ENCODE assay signal across 7 mouse cellular contexts in the genomic region with DNA sequence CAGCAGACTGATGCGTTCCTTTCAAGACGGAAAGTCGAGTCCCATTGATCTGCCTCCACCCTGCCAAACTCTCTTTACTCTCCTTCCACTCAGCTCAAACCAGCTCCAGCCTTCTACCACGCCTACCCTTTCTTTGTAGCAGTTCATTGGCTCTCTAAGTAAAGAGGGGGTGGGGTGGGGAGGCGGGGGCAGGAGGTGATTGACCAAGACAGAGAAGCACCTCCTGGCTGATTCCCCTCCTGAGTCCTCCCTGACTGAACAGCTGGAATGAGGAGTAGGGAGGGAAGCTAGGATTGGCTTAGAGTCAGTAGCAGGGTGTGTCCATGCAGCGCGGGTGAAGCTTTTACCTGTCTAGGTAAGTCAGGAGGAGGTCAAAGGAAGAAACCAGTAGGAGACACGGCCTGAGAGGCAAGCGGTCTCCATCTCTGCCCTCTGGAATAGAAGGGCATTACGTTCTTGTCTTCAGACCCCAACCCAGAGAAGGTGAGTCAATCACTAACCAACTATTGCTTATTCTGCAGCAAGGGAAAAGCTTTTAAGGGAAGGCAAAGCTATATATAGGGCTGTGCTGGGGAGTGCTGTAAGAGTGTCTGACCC. TPM values are rescaled to one million over a fixed set of nuclear protein-coding genes. Genes with fewer than 3 reads are reported as not detected.
DNase-seq lines count a peak whose midpoint lies in the region; ATAC-seq and TF ChIP-seq lines count a peak whose summit lies in the region.

TSS of gene AA986860 (plus strand) at position 236 of the 597 bp plus-strand sequence.

- H3K4me3 ChIP-seq in hindbrain, embryonic 15.5 days = no peak within 1 kb of the TSS
- peak within 1 kb of the TSS; percentile 49 for H3K4me3 ChIP-seq in liver, embryonic 11.5 days (ENCODE audit: low read depth, low read length)
- H3K4me3 ChIP-seq in neural tube, embryonic 13.5 days = no peak within 1 kb of the TSS
- no peak within 1 kb of the TSS for H3K4me3 ChIP-seq in layer of hippocampus, adult 2 months

- no peak within 1 kb of the TSS for H3K27ac ChIP-seq in hindbrain, embryonic 15.5 days (replicated peaks)
- H3K27ac ChIP-seq in liver, embryonic 11.5 days (ENCODE audit: low read depth, low read length) = peak within 1 kb of the TSS; percentile 58
- no peak within 1 kb of the TSS for H3K27ac ChIP-seq in neural tube, embryonic 13.5 days (replicated peaks)
- no peak within 1 kb of the TSS for H3K27ac ChIP-seq in layer of hippocampus, adult 2 months

- no peak within 1 kb of the TSS for H3K9ac ChIP-seq in hindbrain, embryonic 15.5 days
- H3K9ac ChIP-seq in liver, embryonic 11.5 days (ENCODE audit: low read depth, low read length) = peak within 1 kb of the TSS; percentile 53
- no peak within 1 kb of the TSS for H3K9ac ChIP-seq in neural tube, embryonic 13.5 days

- H3K4me2 ChIP-seq in hindbrain, embryonic 15.5 days = peak within 1 kb of the TSS; percentile 20; the same call in 1 of the 2 replicates
- H3K4me2 ChIP-seq in liver, embryonic 11.5 days = peak within 1 kb of the TSS; percentile 74
- H3K4me2 ChIP-seq in neural tube, embryonic 13.5 days = peak within 1 kb of the TSS; percentile 18; the same call in 1 of the 2 replicates

- H3K27me3 ChIP-seq in hindbrain, embryonic 15.5 days = no peaks in the 10 kb centered on the region
- H3K27me3 ChIP-seq in liver, embryonic 11.5 days (replicated peaks; ENCODE audit: control insufficient read depth, insufficient read depth, low read length) = no peaks in the 10 kb centered on the region
- no peaks in the 10 kb centered on the region for H3K27me3 ChIP-seq in neural tube, embryonic 13.5 days

- no peak for TF ChIP-seq POLR2A in brain, embryonic 14.5 days (IDR thresholded peaks at IDR 0.05; ENCODE audit: borderline replicate concordance, extremely low read depth, insufficient read depth, insufficient read length, poor library complexity, severe bottlenecking)

- WGBS in hindbrain, embryonic 15.5 days = 6% methylated on average over 10 of the region's 10 CpGs
- 11% methylated on average over 10 of the region's 10 CpGs for WGBS in liver, embryonic 11.5 days
- 8% methylated on average over 10 of the region's 10 CpGs for WGBS in neural tube, embryonic 13.5 days

- H3K4me1 ChIP-seq in hindbrain, embryonic 15.5 days (replicated peaks) = no peaks in the 10 kb centered on the region
- H3K4me1 ChIP-seq in liver, embryonic 11.5 days (replicated peaks; ENCODE audit: control insufficient read depth, insufficient read depth, low read length) = peaks cover 37% of the 10 kb centered on the region
- 0 out of 2 replicates have a peak, but pooled peaks cover 4% of the 10 kb centered on the region for H3K4me1 ChIP-seq in neural tube, embryonic 13.5 days (replicated peaks)

- ATAC-seq in hindbrain, embryonic 15.5 days (ENCODE audit: low FRiP score, low read depth) = peak; percentile 48; the same call in 1 of the 2 replicates
- peak; percentile 94 for ATAC-seq in liver, embryonic 11.5 days (replicated peaks; ENCODE audit: low FRiP score)
- no peak for ATAC-seq in neural tube, embryonic 13.5 days (ENCODE audit: low read depth)

- no peaks in the 10 kb centered on the region for H3K36me3 ChIP-seq in hindbrain, embryonic 15.5 days
- no peaks in the 10 kb centered on the region for H3K36me3 ChIP-seq in liver, embryonic 11.5 days (ENCODE audit: control insufficient read depth, insufficient read depth, low read length)
- H3K36me3 ChIP-seq in neural tube, embryonic 13.5 days = no peaks in the 10 kb centered on the region

- DNase-seq in R1 (ENCODE audit: low read depth, low spot score) = peak; percentile 94
- peak; percentile 29 for DNase-seq in brain, embryonic 14.5 days (ENCODE audit: low read depth)
- DNase-seq in liver, embryonic 11.5 days (ENCODE audit: low spot score) = peak; percentile 53
- no peak for DNase-seq in layer of hippocampus, adult 2 months (ENCODE audit: low spot score in 2 of 2)
- DNase-seq in ovary, postnatal 14 days (ENCODE audit: low spot score) = no peak

- no peaks in the 10 kb centered on the region for H3K9me3 ChIP-seq in hindbrain, embryonic 15.5 days
- H3K9me3 ChIP-seq in liver, embryonic 11.5 days (ENCODE audit: control insufficient read depth, low read length) = no peaks in the 10 kb centered on the region
- H3K9me3 ChIP-seq in neural tube, embryonic 13.5 days = no peaks in the 10 kb centered on the region

- no peak for TF ChIP-seq CTCF in brain, embryonic 14.5 days (IDR thresholded peaks at IDR 0.05; ENCODE audit: borderline replicate concordance, extremely low read depth, insufficient read depth, insufficient read length)
- no peak for TF ChIP-seq CTCF in layer of hippocampus, adult 2 months (conservative IDR thresholded peaks at IDR 0.05)

RNA-seq across cellular contexts. Expression of gene AA986860, which starts in this region (rescaled TPM):
- polyA plus RNA-seq in brain, embryonic 14.5 days (2012; rRNA removed) = 0.50 and 0.59 TPM in 2 replicates
- 0.39 and 0.56 TPM in 2 replicates for polyA plus RNA-seq in hindbrain, embryonic 15.5 days (2015; fragmentation: Nextera tagmentation; extraction: Ambion mirVana)
- 7.1 and 7.9 TPM in 2 replicates for polyA plus RNA-seq in liver, embryonic 11.5 days (2014; fragmentation: Nextera tagmentation; extraction: Ambion mirVana)
- 0.49 and 1.4 TPM in 2 replicates for polyA plus RNA-seq in neural tube, embryonic 13.5 days (2015; fragmentation: Nextera tagmentation; extraction: Ambion mirVana)
- total RNA-seq in layer of hippocampus, adult 2 months (2021) = 1 to 10 TPM; 1.4 to 1.6 TPM

Comparison
In these comparisons a context has a peak if more than half of its experiments do, and no peak if none do; other contexts are left out.
1. Peak in DNase-seq in brain, embryonic 14.5 days; RNA of the gene not detected or under 1 TPM.
2. Peak in ATAC-seq and H3K4me2 ChIP-seq in hindbrain, embryonic 15.5 days; RNA of the gene not detected or under 1 TPM.
3. DNase-seq: peak in R1 (single experiment) and liver, embryonic 11.5 days (single experiment); none in layer of hippocampus, adult 2 months (0 of 2) and ovary, postnatal 14 days (single experiment).
4. H3K4me2 ChIP-seq: peak in every context shown above with its lines; median percentile 74 in liver, embryonic 11.5 days; 20 in hindbrain, embryonic 15.5 days; 18 in neural tube, embryonic 13.5 days.